Mouse (Mus musculus) large intestine, adult 2 months (tissue): Measurements from ENCODE around the gene Gtf3c6. TPM values are rescaled to one million over a fixed set of nuclear protein-coding genes. Genes with fewer than 3 reads are reported as not detected.

Experiments
- polyA plus RNA-seq: library from polyadenylated mRNA; depleted of rRNA; stranded (reverse); fragments of >200 nt; gene quantifications from 2 replicates; pipeline ENCODE4 v1.2.3, GENCODE M21; 2012; rRNA removed

The Gtf3c6 gene
- polyA plus RNA-seq, 1 experiment = 6.4 TPM

Other genes with a start within 250 kb of the Gtf3c6 start
- gene Mfsd4b1, start 232.8 kb downstream of the Gtf3c6 start, polyA plus RNA-seq = 0.07 TPM in 1 of 2 replicates, not detected in the other
- 32.4 and 108 TPM in 2 replicates for gene Slc16a10, start 115.8 kb downstream of the Gtf3c6 start, polyA plus RNA-seq
- 3.0 and 3.6 TPM in 2 replicates for gene Rpf2, start 11.1 kb downstream of the Gtf3c6 start, polyA plus RNA-seq
- 12.5 and 14.4 TPM in 2 replicates for gene Amd1, start 44.1 kb upstream of the Gtf3c6 start, polyA plus RNA-seq
- gene Cdk19, start 81.5 kb upstream of the Gtf3c6 start, polyA plus RNA-seq = 3.6 and 5.0 TPM in 2 replicates